Mouse (Mus musculus) kidney, postnatal 0 days (tissue): Measurements from ENCODE around the gene Krtap10-10. TPM values are rescaled to one million over a fixed set of nuclear protein-coding genes. Genes with fewer than 3 reads are reported as not detected.
A peak's percentile ranks its signal among the peaks of the same experiment; 100 is the strongest.

ENCODE experiments used
- ATAC-seq: fragments of 200-750 bp; cut with Nextera tagmentation; replicated peaks from 2 replicates; pipeline ENCODE4 v1.8.0; 2017; ENCODE audit warnings: low read depth, moderate number of reproducible peaks, moderate TSS enrichment, moderate library complexity; ENCODE audit not compliant: low FRiP score
- DNase-seq: peaks from one replicate; pipeline ENCODE4 v3.0.0-alpha.2; 2016; ENCODE audit warnings: low spot score
- H3K27ac ChIP-seq: fragments of 300-500 bp; sonication (generic); 2 replicates; pipeline ENCODE4 v1.5.1; 2014; ENCODE audit warnings: mild to moderate bottlenecking
- H3K27me3 ChIP-seq: fragments of 300-500 bp; sonication (generic); 2 replicates; pipeline ENCODE4 v1.6.1; 2014; ENCODE audit warnings: low read length, mixed read lengths; ENCODE audit not compliant: insufficient read depth
- H3K36me3 ChIP-seq: fragments of 300-500 bp; sonication (generic); 2 replicates; pipeline ENCODE4 v1.6.1; 2014; ENCODE audit warnings: low read length, mixed read lengths; ENCODE audit not compliant: insufficient read depth
- H3K4me1 ChIP-seq: fragments of 300-500 bp; sonication (generic); replicated peaks from 2 replicates; pipeline ENCODE4 v1.6.1; 2014; ENCODE audit warnings: antibody characterized with exemption, low read length, mixed read lengths; ENCODE audit not compliant: insufficient read depth
- H3K4me2 ChIP-seq: fragments of 300-500 bp; sonication (generic); 2 replicates; pipeline ENCODE4 v1.6.1; 2014; ENCODE audit warnings: mild to moderate bottlenecking, low read length, moderate library complexity, mixed read lengths
- H3K4me3 ChIP-seq: fragments of 300-500 bp; sonication (generic); replicated peaks from 2 replicates; pipeline ENCODE4 v1.5.1; 2014; ENCODE audit warnings: low read depth, low read length
- H3K9ac ChIP-seq: fragments of 300-500 bp; sonication (generic); 2 replicates; pipeline ENCODE4 v1.6.1; 2014; ENCODE audit warnings: low read depth, low read length
- H3K9me3 ChIP-seq: fragments of 300-500 bp; sonication (generic); replicated peaks from 2 replicates; pipeline ENCODE4 v1.6.1; 2016; ENCODE audit warnings: low read length, inconsistent platforms, mixed read lengths
- CTCF ChIP-seq: IDR thresholded peaks from 2 replicates; pipeline ENCODE4 v1.5.1; 2016; ENCODE audit warnings: antibody characterized with exemption, low read depth, mild to moderate bottlenecking, moderate library complexity
- WGBS: fragments of 180-500 bp; shearing (Covaris S2); extraction: QIAGEN DNeasy Blood & Tissue Kit; methylation state at CpG from one replicate; pipeline ENCODE4 v1.1.7; 2014; 5-methylcytosine and 5-hydroxymethylcytosine counted together
- polyA plus RNA-seq: library from polyadenylated mRNA; unstranded; fragments of >200 nt; fragmentation: Nextera tagmentation; extraction: Ambion mirVana; gene quantifications from 2 replicates; pipeline ENCODE4 v1.2.1, GENCODE M21; 2015

The Krtap10-10 gene
- polyA plus RNA-seq, 1 experiment from 2014 or later = not detected

DNA sequence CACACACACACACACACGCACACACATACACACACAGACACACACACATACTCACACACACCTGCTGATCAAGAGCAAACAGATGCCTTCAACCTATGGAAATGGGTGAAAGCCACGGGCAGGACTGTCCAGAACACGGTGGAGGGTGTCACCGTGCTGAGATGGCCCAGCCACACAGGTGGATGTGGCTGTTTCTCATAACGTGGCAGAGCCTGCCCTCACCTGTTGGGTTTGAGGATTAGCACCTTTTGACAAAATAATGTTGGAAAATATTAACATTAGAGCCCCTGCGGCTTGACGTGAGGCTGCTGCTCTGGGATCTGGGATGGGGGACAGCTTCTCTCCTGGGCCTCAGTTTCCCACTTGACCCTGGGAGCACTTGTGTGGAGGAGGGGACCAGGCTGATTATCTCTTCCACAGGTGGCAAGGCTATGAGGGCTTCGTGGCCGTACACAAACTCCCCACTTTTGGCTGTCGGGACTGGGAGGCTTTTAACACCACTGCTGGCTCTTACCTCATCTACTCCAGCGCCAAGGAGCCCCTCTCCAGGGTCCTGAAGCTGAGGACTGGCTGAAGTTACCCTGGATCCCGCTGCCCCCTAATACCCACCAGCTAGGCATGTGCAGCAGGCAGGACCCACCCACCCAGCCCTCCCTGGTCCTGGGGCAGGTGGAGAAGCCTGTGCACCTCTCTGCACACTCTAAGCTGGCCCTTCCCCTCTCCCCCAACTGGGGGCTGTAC is 50.4 kb downstream of the Krtap10-10 start:
- DNase-seq (peak; percentile 37), ATAC-seq (no peak)
- Histone ChIP-seq H3K36me3 (no peaks in the 10 kb centered on the region), H3K27me3 (no peaks in the 10 kb centered on the region), H3K9ac (no peak overlapping the region), H3K9me3 (no peaks in the 10 kb centered on the region), H3K4me1 (no peaks in the 10 kb centered on the region), H3K4me2 (no peak overlapping the region), H3K27ac (no peak overlapping the region), H3K4me3 (no peak overlapping the region)
- WGBS = 49% methylated on average over 12 of the region's 12 CpGs
- TF ChIP-seq CTCF = peak; percentile 41; the same call in 1 of the 2 replicates

Other genes starting within 250 kb of the Krtap10-10 start
- gene Sumo3, start 229.8 kb upstream of the Krtap10-10 start, polyA plus RNA-seq = 313 and 335 TPM in 2 replicates
- 13.1 and 15.2 TPM in 2 replicates for gene Gm49325, start 229.8 kb upstream of the Krtap10-10 start, polyA plus RNA-seq
- gene Ube2g2, start 213.7 kb upstream of the Krtap10-10 start, polyA plus RNA-seq = 51.4 and 53.5 TPM in 2 replicates
- 0.41 and 0.43 TPM in 2 replicates for gene Tspear, start 149.4 kb upstream of the Krtap10-10 start, polyA plus RNA-seq
- gene Gm19402, start 145.2 kb upstream of the Krtap10-10 start, polyA plus RNA-seq = not detected in 2 replicates
- not detected in 2 replicates for gene Gm9508, start 138.7 kb upstream of the Krtap10-10 start, polyA plus RNA-seq
- gene Gm10272, start 129.3 kb upstream of the Krtap10-10 start, polyA plus RNA-seq = not detected in 2 replicates
- gene Gm10024, start 124.5 kb upstream of the Krtap10-10 start, polyA plus RNA-seq = not detected in 2 replicates
- gene Gm10142, start 120.1 kb upstream of the Krtap10-10 start, polyA plus RNA-seq = not detected in 2 replicates
- gene Krtap12-1, start 115.3 kb upstream of the Krtap10-10 start, polyA plus RNA-seq = not detected in 2 replicates
- not detected in 2 replicates for gene Gm10100, start 109.5 kb upstream of the Krtap10-10 start, polyA plus RNA-seq
- gene Gm18596, start 93.3 kb upstream of the Krtap10-10 start, polyA plus RNA-seq = not detected in 2 replicates
- gene Gm9736, start 84.6 kb upstream of the Krtap10-10 start, polyA plus RNA-seq = not detected in 2 replicates
- gene Gm3233, start 76.3 kb upstream of the Krtap10-10 start, polyA plus RNA-seq = not detected in 2 replicates
- gene Gm3238, start 64.6 kb upstream of the Krtap10-10 start, polyA plus RNA-seq = not detected in 2 replicates
- not detected in 2 replicates for gene Gm7138, start 59.0 kb upstream of the Krtap10-10 start, polyA plus RNA-seq
- gene Gm3250, start 53.4 kb upstream of the Krtap10-10 start, polyA plus RNA-seq = not detected in 2 replicates
- not detected in 2 replicates for gene Gm7137, start 47.7 kb upstream of the Krtap10-10 start, polyA plus RNA-seq
- not detected in 2 replicates for gene Gm9639, start 40.9 kb upstream of the Krtap10-10 start, polyA plus RNA-seq
- gene Gm19668, start 36.8 kb upstream of the Krtap10-10 start, polyA plus RNA-seq = not detected in 2 replicates
- gene Gm9507, start 24.1 kb upstream of the Krtap10-10 start, polyA plus RNA-seq = not detected in 2 replicates
- not detected in 2 replicates for gene Gm2696, start 21.3 kb upstream of the Krtap10-10 start, polyA plus RNA-seq
- gene Krtap10-4, start 8.9 kb upstream of the Krtap10-10 start, polyA plus RNA-seq = not detected in 2 replicates
- gene Gm36176, start 10.9 kb downstream of the Krtap10-10 start, polyA plus RNA-seq = not detected in 2 replicates
- not detected in 2 replicates for gene Gm10318, start 16.9 kb downstream of the Krtap10-10 start, polyA plus RNA-seq
- not detected in 2 replicates for gene Gm3285, start 26.0 kb downstream of the Krtap10-10 start, polyA plus RNA-seq
- 2.9 and 3.0 TPM in 2 replicates for gene Lrrc3, start 66.6 kb downstream of the Krtap10-10 start, polyA plus RNA-seq
- 0.20 and 0.40 TPM in 2 replicates for gene Trpm2, start 134.6 kb downstream of the Krtap10-10 start, polyA plus RNA-seq
- 29.8 and 32.0 TPM in 2 replicates for gene 1810043G02Rik, start 142.6 kb downstream of the Krtap10-10 start, polyA plus RNA-seq
- 78.8 and 86.6 TPM in 2 replicates for gene Pfkl, start 174.1 kb downstream of the Krtap10-10 start, polyA plus RNA-seq
- gene Dnmt3l, start 206.0 kb downstream of the Krtap10-10 start, polyA plus RNA-seq = 0.48 and 0.62 TPM in 2 replicates
- 0.34 and 0.40 TPM in 2 replicates for gene Aire, start 207.7 kb downstream of the Krtap10-10 start, polyA plus RNA-seq
- 6.3 and 6.5 TPM in 2 replicates for gene Icosl, start 233.4 kb downstream of the Krtap10-10 start, polyA plus RNA-seq